Mouse (Mus musculus): ENCODE measurements at regions not wholly inside any gene's neighbourhood (a gene's known extent, or its start where the extent isn't known, plus 50 kb on each side); places are given as distances from the start of the nearest gene placed in this dataset.

DNA sequence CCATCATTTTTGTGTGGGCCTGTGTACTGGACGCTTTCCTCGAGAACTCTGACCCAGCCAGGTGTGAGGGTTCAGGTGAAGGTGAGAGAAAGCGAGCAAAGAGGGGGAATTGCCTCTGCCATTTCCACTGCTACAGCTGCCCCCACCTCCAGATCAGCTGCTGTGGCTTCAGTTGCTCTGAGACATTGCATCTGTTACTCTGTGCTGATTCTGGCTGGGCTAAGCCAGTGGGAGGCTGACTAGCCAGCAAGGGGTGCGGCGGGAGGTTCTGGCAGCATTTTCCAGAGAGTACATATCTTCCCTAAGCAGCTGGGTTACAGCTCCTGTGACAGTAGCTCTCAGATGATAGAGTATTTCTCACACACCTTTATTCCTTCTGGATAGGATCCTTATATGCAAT, 712.7 kb upstream of the Cdh18 start:
- Histone ChIP-seq H3K4me1 (no peaks in the 10 kb centered on the region), H3K27me3 (no peaks in the 10 kb centered on the region), H3K27ac (no peak overlapping the region), H3K9me3 (replicated peaks) (no peaks in the 10 kb centered on the region), H3K4me3 (no peak overlapping the region), H3K36me3 (ENCODE audit: poor library complexity, severe bottlenecking) (no peaks in the 10 kb centered on the region), H3K9ac (no peak overlapping the region), H3K4me2 (no peak overlapping the region)
- no peak for ATAC-seq
- WGBS: 89% methylated on average over 5 of the region's 5 CpGs

DNA sequence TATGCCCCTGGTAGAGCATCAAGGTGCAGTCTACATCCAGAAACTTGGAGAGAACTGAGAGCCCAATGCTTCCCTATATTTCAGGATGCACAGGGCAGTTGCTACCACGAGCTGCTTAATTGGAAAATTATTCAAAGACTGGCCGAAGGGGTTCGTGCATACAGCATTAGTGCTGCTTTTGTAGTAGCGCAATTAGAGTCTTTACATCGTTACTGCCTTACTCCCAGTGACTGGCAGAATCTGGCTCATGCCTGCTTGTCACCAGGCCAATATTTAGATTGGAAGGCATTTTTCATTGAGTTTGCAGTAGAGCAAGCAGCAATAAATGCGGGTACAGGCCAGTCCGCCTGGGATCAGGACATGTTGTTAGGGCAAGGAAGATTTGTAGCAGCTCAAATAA, 690.3 kb upstream of the Cdh18 start:
- Histone ChIP-seq H3K27me3 (no peaks in the 10 kb centered on the region), H3K9me3 (replicated peaks) (no peaks in the 10 kb centered on the region; the same call in 1 of the 2 replicates), H3K4me2 (no peak overlapping the region), H3K27ac (no peak overlapping the region), H3K9ac (no peak overlapping the region), H3K4me3 (no peak overlapping the region), H3K36me3 (ENCODE audit: poor library complexity, severe bottlenecking) (no peaks in the 10 kb centered on the region), H3K4me1 (no peaks in the 10 kb centered on the region)
- 52% methylated on average over 7 of the region's 7 CpGs for WGBS
- peak; percentile 66; the same call in 1 of the 2 replicates for ATAC-seq

DNA sequence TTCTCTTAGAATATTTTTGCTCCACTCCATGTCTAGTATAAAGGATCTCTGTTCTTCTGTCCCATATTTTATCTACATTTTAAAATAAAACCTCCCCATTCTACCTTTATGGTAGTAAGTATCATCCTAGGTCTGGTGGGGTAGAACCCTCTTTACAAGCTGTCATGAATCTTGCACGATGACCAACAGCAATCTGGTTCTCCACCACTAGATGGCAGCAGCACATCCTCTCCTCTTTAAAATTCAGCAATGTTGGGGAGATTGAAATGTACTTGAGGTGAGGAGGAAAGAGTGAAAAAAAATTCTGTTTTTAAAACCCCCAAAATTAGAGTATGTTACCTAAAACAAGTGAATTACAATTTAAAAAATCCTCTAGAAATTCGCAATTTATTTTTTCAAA, 663.6 kb upstream of the Cdh18 start:
- no peaks in the 10 kb centered on the region for H3K36me3 ChIP-seq (ENCODE audit: poor library complexity, severe bottlenecking)
- H3K4me1 ChIP-seq: no peaks in the 10 kb centered on the region
- H3K9ac ChIP-seq: no peak overlapping the region
- H3K27ac ChIP-seq: no peak overlapping the region
- no peaks in the 10 kb centered on the region for H3K9me3 ChIP-seq (replicated peaks)
- 30% methylated on average over 2 of the region's 2 CpGs for WGBS
- H3K4me2 ChIP-seq: no peak overlapping the region
- no peak overlapping the region for H3K4me3 ChIP-seq
- peak; percentile 70 for ATAC-seq
- H3K27me3 ChIP-seq: no peaks in the 10 kb centered on the region

All from forebrain, embryonic 13.5 days (tissue).